Mouse (Mus musculus): Measurements from ENCODE around the gene Zfp704.

Gene Zfp704

DNA sequence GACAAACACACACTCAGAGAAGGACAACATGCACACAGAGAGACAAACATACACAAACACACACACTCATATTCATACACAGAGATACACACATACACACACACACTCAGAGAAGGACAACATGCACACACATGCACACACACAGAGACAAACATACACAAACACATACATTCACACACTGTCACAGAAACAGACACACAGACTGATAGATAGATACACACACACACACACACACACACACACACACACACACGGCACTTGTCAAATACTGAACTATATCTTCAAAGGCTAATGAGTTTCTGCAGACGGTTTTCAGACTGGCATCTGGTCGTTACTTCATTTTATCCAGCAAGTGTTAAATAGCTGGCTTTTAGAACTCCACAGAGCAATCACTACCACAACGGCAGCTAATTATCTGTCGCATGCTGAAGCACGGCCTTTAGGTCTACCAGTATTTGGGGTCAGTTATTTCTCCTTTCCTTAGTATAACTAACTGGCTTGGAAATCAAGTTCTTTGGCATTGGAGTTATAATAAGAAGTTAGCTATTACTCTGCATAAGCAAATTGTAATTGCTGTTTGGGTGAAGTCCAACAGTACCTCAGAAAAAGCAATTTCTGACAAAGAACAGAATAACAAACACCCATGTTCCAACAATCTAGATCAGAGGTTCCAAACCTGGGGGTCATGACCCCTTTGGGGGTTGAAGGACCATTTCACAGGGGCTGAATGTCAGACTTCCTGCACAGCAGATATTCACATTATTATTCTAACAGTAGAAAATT, 51.9 kb downstream of the Zfp704 start:
- DNase-seq (ENCODE audit: low read depth, low spot score): no peak

DNA sequence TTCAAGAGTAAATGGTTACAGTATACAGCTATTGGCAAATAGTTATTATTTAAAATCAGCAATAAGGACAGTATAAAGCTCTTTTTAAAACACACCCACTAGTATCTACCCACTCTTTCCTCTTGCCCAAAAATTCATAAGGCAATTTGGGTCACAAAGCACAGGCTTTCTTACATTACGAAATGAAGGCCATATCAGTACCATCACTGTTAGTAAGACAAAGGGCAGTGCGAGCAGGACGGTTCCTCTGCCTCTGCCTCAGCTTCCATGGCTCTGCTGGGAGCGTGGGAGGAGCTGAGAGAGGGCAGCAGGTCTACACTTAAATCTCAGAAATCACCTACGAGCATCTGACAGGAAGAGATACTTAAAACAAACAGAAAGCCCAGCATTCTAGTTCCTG, 53.7 kb downstream of the Zfp704 start:
- DNase-seq (ENCODE audit: low read depth, low spot score): no peak

DNA sequence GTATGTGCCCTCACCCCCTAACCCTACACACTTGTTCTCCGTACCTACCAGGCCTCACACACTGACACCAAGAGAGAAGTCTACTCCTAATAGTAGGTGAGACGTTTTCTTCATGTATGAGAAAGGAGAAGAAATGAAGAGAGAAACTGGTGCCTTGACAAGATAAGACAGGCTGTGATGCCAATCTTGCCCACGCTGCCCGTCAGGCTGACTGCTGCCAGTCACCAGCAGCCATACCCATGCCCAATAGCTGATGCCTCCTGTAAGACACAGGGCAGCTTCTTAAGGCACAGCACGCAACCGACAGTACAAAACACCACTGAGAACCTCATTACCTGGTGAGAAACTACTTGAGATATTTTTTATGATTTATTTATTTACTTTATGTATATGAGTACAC, 55.0 kb downstream of the Zfp704 start:
- DNase-seq (ENCODE audit: low read depth, low spot score): no peak

DNA sequence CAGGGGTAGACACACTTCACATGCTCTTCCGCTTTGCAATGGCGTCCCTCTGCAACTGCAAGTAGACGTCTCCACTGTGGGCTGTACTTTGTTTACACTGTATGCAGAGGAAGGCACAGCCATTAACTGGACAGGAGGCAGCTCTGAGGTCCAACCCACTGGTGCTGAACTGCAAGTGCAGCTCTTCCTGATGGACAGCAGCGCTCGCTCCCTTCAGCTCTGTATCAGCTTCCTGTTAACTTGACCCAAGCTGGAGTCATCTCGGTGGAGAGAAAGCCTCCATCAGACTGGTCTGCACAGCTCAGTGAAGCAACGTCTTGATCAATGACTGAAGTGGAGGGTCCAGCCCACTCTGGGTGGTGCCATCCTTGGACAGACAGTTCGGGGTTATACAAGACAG, 57.6 kb downstream of the Zfp704 start:
- DNase-seq (ENCODE audit: low read depth, low spot score): no peak

DNA sequence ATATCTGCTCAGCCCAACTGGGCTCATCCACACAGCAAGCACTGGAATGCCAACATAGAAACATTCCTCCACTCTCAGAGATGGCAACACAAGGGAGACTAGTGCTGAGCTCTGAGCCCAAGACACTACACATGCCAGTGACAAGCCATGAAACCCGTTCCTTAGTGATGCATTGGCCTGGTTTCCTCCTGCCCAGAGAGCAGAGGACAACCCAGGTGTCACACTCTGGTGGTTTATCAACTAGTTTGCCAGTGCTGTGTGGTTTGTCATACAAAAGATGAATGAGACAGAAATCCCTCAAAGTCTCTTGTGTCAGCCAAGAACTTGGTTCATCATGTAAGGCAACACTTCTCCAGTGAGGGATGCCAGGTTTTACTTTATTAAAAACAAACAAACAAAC, 59.0 kb downstream of the Zfp704 start:
- DNase-seq (ENCODE audit: low read depth, low spot score): no peak

DNA sequence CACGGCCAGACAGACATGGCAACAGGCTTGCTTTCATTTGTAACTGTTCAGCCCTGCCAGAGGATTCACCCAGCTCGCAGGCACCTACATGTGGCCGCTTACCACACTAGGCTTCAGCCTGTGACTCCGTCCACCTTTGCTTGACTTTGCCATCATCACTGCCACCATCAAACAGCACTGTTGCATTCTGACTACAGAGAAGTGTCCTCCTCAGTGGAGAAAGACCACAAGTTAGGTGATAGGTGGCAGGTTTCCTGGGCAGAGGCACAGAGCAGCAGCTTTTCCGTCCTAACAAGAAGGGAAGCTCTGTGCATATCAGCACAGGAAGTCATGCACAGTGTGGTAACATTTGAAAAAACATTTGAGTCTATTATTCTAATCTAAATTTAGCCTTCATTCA, 60.1 kb downstream of the Zfp704 start:
- DNase-seq (ENCODE audit: low read depth, low spot score): no peak

DNA sequence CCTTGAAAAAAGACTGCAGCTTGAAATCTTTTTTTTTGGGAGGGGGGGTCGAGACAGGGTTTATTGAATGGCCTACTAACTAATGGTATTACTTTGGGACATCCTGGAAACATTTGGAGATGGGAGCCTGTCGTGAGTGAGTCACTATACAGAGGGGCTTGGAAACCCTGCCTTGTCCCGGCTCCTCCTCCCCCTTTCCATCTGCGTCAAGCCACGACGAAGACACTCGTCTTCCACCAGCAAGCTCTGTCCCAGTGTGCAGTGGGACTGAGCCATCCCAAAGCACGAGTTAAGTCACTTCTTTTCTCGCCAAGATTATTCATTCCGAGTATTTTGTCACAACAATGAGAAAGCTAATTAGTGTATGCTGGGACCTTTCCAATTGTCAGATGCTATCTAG, 61.7 kb downstream of the Zfp704 start:
- no peak for DNase-seq (ENCODE audit: low read depth, low spot score)

DNA sequence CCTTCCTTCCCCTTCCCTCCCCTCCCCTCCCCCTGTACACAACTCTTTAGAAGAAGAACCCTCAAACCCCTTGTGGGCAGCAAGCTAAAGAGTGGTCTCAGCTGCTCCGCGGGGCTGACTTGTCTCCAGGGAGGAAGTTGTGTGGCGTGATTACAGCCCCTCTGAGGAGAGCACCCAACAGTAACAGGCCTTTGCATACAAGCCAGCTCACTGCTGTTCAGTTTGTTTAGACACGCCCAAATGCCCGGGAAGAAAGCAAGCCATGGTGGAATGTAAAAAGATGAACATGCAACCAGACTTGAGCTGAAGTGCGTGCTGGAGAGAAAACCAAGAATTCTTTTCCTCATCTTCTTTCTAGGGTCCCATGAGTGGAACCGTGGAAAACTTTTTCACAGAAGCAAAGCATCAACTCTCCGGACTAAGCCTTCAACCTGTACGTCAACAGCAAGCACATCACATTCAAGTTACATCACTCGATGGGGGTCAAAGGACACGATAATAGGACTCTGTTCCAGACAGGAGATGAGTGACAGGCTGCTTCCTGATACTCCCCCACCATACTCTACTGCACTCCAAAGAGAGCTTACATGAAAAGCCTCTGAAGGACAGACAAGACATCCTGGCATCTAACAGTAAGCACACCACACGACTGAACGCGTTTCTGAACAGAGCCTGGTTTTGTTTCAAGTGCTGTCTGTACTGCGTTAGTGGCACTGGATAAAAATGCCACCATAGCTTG, 62.8 kb downstream of the Zfp704 start:
- no peak for DNase-seq (ENCODE audit: low read depth, low spot score)

DNA sequence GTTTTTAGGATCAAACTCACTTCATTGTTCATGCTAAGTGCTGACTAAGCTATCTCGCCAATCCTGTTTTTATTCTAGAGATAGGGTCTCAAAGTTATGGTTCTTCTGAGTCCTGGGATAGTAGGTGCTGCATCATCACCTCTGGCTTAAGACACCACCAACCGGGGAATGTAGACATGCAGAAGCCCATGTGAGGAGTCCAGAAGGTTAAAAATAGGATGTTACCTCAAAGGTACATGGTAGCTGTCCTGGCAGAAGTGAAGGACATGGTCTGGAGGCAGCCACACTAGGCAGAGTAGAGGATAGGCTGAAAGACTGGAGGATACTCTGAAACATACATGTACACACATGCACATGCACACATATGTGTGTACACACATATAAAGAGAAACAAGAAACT, 65.5 kb downstream of the Zfp704 start:
- no peak for DNase-seq (ENCODE audit: low read depth, low spot score)

DNA sequence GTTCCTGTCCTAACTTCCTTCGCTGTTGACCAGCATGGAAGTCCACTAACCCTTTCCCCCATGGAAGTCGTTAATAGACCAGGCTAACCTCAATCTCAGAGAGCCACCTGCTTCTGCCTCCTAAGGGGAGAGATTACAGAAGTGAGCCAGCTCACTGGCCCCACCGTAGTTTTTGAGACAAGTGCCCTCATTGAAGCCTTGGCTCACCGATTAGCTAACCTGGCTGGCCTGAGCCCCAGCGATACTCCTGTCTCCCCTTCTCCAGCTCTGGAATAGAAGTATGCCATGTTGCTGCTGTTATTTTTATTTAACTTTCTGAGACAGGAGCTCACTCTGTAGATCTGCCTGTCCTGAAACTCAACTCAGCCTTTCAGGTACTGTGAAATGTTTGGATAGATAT, 66.0 kb downstream of the Zfp704 start:
- no peak for DNase-seq (ENCODE audit: low read depth, low spot score)

DNA sequence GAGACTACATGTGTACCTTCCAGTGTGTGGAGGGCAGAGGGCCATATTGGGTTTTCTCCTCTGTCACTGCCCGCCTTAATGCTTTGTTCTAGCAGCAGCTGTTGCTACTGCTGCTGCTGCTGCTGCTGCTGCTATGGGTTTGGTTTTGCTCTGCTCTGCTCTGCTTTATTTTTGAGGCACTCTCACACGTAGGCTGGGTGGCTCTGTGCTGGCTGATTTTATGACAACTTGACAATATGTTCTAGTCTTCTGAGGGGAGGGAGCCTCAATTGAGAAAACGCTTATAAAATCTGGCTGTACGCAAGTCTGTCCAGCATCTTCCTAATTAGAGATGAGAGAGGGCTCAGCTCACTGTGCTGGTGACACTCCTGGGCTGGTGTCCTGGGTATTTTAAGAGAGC, 66.4 kb downstream of the Zfp704 start:
- no peak for DNase-seq (ENCODE audit: low read depth, low spot score)

DNA sequence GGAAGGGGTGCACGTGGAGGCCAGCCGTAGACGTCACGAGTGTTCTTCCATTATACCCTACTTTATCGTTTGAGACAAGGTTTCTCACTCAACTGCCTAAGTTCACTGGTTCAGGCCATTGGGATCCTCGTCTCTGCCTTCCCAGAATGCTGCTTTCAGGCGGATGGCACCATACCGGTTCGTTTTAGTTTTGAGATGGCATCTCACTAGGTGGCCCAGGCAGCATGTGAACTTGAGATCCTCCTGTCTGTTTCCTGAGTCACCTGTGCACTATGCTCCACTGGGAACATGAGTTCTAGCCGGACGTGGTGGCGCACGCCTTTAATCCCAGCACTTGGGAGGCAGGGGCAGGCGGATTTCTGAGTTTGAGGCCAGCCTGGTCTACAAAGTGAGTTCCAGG, 68.3 kb downstream of the Zfp704 start:
- no peak for DNase-seq (ENCODE audit: low read depth, low spot score)

DNA sequence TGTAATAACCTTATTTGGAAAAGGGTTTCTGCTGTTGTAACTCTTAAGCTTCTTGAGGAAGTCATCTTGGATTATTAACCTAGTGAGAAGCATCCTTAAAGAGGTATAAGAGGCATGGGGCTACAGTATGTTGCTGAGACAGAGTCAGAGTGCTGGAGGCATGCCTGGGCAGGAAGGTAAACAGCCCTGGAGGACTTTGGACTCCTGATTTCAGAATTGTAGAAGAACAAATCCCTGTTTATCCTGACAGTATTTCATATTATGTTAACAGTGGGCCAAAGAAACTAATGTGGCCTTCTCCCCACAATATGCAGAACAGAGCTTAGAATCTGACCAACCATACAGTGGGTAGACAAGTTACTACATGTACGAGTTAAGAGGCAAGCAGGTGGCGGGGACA, 71.4 kb downstream of the Zfp704 start:
- no peak for DNase-seq (ENCODE audit: low read depth, low spot score)

DNA sequence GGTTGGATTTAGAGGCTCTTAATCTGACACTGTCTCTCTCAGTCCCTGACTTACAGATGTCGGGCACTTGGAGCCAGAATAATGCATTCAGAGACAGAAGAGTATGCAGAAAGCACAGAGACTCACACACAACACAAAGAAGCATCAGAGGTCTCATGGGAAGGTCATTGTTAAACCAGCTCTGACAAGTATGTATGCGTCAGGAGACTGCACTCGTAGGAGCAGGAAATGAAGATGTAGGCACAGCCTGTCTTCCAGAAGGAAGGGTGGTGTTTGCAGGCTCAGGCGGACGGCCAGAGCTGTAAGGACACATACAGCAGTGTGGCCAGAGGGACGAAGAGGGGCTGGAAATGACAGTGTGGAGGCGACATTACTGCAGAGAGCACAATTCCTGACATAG, 72.0 kb downstream of the Zfp704 start:
- DNase-seq (ENCODE audit: low read depth, low spot score): no peak

DNA sequence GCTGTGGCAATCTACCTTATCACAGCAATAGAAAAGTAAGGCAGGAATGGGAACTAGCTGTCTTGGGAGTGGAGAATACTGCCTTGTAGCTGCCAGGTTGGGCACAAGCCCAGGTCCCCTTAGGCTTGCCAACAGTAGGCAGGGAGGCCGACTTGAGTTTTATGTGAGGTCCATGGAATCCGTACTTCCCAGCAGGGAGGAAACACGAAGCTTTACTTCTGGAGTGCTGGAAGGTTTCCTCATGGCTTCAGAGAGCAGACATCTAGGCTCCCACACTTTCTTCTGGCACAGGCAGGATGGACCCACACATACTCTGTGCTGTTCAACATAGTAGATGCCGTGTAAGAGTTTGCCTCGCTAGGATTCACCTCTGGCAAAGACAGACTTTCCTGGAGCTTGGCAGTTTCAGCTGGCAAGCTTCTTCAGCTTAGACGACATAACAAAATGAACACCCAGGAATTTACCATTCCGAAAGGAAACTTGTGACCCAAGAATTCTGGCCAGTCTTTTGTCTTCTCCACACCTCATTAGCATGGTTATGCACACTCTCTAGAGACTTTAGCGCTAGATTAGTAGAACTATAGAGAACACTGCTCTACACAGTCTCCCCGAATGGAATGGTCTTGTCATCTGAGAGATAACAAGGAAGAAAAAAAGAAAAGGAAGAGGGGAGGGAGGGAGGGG, 79.6 kb downstream of the Zfp704 start:
- DNase-seq (ENCODE audit: low read depth, low spot score): no peak

DNA sequence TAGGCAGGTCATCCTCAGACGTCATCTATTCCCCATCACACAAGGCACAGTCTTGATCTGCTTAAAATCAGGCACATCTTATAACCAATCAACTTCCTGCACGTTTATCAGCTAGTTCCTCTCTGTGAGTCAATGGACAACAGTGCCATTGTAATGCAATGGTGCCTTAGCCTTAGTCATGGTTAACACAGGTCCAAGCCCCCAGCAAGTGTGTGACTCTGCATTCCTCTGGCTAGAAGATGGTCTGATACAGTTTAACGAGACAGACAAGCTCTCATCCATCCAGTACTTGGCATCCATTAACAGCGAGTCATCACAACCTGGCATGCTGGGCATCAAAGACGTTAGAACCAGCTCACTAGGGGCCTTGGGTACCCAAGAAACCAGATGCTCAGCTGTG, 85.5 kb downstream of the Zfp704 start:
- DNase-seq (ENCODE audit: low read depth, low spot score): no peak

DNA sequence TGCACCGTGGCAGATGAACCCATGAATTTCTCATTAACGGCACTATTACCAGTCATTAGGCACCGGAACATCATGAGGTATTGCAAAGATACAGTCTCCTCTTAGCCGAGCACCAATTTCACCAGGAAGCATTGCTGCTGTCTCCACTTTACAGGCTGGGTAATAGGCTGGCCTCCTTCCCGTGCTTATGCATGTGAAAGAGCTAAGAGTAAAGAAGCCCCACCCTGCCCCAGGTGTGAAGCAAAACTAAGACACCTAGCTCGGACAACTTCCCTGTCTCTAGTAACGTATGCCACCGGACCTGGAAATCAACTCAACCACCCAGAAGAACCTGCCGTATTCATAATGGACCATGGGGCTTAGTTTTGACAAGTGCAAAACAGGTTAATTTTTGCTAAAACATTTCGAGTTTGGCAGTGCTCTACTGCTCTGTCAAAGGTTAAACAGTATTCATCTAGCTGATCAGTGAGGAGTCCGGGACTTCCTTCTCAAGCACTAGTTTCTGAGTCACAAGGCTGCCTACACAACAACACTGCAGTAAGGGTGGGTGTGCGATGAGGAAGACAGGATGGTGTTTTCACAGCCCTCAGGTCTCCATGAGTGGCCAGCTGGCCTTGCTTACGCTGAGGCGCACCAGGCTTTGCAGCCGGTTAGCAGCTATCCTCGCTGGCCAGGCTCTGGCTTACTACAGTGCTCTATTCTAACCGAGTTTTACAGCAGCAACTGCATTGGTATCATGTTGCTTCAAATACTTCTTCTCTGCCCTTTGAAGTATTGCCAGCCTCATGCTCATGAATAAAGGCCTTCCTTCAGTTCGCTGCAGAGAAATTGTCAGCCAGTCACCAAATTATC, 86.6 kb downstream of the Zfp704 start:
- no peak for DNase-seq (ENCODE audit: low read depth, low spot score)

DNA sequence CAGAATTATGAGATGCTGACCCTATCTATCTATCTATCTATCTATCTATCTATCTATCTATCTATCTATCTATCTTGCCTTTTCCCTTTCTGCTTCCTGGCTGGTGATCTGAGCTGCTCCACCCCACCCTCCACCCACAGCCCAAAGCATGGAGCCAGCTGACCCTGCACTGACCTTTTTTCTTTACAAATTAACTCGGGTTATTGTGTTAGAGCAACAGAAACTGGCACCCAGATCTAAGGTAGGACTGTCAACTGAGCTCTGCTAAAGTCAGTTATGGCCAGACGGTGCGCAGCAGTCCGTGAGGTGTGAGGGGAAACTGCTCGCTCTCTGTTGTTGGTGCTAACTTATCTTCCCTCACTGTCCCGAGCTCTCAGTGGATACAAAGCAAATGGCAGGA, 87.9 kb downstream of the Zfp704 start:
- no peak for DNase-seq (ENCODE audit: low read depth, low spot score)

DNA sequence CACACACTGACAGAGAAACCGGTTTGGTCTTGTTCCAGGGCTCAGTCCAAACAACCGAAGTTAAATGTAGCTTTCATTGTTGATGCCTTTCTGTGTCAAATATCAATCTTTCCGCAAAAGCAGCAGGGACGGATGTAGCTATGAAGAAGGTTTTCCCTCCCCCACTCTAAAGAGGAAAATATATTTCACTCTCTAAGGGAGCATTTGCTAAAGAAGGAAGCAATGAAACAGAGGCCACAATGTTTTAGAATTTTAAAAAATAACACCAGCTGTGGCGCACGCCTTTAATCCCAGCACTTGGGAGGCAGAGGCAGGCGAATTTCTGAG, 89.2 kb downstream of the Zfp704 start:
- no peak for DNase-seq (ENCODE audit: low read depth, low spot score)

DNA sequence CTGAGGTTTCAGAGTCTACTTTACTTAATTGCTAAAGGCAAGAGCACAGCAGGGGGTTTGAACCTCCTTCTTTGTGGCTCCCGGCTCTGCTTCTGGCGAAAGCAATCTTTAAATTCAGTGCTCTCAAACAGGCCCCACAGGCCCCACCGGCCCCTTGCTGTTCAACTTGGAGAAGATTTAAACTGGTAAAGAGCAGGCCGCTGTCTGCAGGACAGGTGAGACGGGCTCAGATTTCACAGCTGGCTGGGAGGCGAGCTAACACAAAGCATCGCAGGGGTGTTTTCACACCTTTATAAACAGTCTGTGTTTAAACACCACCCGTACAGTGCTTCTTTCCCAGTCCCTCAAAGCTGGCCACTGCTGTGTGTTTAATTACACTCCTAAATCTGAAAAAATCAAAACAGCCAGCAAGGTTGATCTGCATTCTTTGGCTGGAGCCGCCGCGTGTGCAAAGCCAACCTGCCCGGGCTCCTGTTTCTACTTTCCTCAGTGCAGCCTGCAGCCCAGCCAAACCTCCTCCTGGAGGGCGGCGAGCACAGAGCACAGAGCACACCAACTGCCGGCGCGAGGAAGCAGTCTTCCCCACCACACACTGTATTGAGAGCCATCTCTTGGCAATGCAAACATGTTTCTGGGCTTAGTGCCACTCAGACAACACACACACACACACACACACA, 89.7 kb downstream of the Zfp704 start:
- DNase-seq (ENCODE audit: low read depth, low spot score): peak; percentile 74

DNA sequence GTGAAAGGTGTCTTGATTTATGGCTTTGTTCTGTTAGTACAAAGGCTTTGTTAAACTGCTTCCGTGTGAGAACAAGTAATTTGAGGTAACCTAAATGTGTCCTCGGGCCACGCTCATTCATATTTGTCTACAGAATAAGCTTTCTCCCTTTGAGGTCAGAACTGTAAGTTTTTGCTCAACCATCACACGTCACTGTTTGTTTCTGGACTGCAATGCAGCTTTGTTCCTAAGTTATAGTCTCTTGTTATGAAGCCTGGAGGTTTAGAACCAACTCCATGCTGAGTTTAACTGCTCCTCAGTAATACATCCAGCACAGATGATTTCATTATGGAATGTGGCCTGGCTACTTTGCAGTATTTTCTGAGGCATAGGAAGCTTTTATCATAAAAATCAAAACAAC, 90.4 kb downstream of the Zfp704 start:
- no peak for DNase-seq (ENCODE audit: low read depth, low spot score)

DNA sequence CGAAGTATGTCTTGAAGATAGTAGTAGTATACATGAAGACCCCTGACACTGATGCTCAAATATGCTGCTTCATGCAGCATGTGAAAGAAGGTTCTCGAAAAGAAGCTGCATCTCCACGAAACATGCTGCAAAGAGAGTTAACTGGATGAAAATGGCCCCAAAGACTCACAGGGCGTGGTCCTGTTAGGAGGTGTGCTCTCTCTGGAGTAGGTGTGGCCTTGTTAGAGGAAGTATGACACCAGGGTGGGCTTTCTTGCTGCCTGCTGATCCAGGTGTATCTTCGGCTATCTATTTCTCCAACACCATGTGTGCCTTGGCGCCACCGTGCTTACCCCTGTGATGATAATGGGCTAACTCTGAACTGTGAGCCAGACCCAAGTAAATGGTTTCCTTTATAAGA, 90.9 kb downstream of the Zfp704 start:
- DNase-seq (ENCODE audit: low read depth, low spot score): no peak
